Mouse (Mus musculus) MEL-GATA-1-ER (cell line): ENCODE measurements around the gene Grin3a.
A peak's percentile ranks its signal among the peaks of the same experiment; 100 is the strongest.
"Not testable (repeated sequence)": the region's sequence is repeated elsewhere in the genome, so short reads cannot be mapped to it uniquely, and the experiment has no call there.

Experiments used
- DNase-seq: peaks from one replicate; pipeline ENCODE4 v3.0.0-alpha.2; 2012; ENCODE audit warnings: low read depth; ENCODE audit errors: extremely low read depth

Gene Grin3a

GRCm38 (mm10) chr4:49681812-49682211, 163.7 kb downstream of the Grin3a start, which contains the start of gene Ppp3r2:
Ppp3r2 (minus strand) TSS chr4:49682024.
- no peak for DNase-seq

GRCm38 (mm10) chr4:49680171-49680875, 165.2 kb downstream of the Grin3a start:
- DNase-seq: no peak

GRCm38 (mm10) chr4:49676790-49677189, 168.8 kb downstream of the Grin3a start:
- no peak for DNase-seq

- no peak for DNase-seq
Measured at GRCm38 (mm10) chr4:49676071-49676470, 169.5 kb downstream of the Grin3a start.

GRCm38 (mm10) chr4:49664850-49665249, 180.7 kb downstream of the Grin3a start:
- DNase-seq: no peak

GRCm38 (mm10) chr4:49662231-49662630, 183.3 kb downstream of the Grin3a start:
- DNase-seq: no peak

GRCm38 (mm10) chr4:49661664-49662063, 183.9 kb downstream of the Grin3a start:
- no peak for DNase-seq

- no peak for DNase-seq
Measured at GRCm38 (mm10) chr4:49659421-49659820, 186.1 kb downstream of the Grin3a start.

GRCm38 (mm10) chr4:49639913-49640312, 205.6 kb downstream of the Grin3a start:
- DNase-seq: peak; percentile 14

- DNase-seq: no peak
Measured at GRCm38 (mm10) chr4:49637821-49638220, 207.7 kb downstream of the Grin3a start.

- DNase-seq: no peak
Measured at GRCm38 (mm10) chr4:49632139-49632481, 213.4 kb downstream of the Grin3a start.

- peak; percentile 83 for DNase-seq
Measured at GRCm38 (mm10) chr4:49631319-49632138, 214.0 kb downstream of the Grin3a start, which contains the start of gene Rnf20. Rnf20 (plus strand) TSS chr4:49632006.

- no peak for DNase-seq
Measured at GRCm38 (mm10) chr4:49628941-49629340, 216.6 kb downstream of the Grin3a start.

- no peak for DNase-seq
Measured at GRCm38 (mm10) chr4:49626973-49627372, 218.6 kb downstream of the Grin3a start.

GRCm38 (mm10) chr4:49624969-49625368, 220.6 kb downstream of the Grin3a start:
- not testable (repeated sequence) for DNase-seq

GRCm38 (mm10) chr4:49623916-49624315, 221.6 kb downstream of the Grin3a start:
- DNase-seq: no peak

GRCm38 (mm10) chr4:49622272-49622671, 223.3 kb downstream of the Grin3a start:
- DNase-seq: no peak

GRCm38 (mm10) chr4:49619861-49620260, 225.7 kb downstream of the Grin3a start:
- not testable (repeated sequence) for DNase-seq

- DNase-seq: no peak
Measured at GRCm38 (mm10) chr4:49616924-49617323, 228.6 kb downstream of the Grin3a start.
